Mouse (Mus musculus): ENCODE data around the gene Ralgds. TPM values are rescaled to one million over a fixed set of nuclear protein-coding genes. Genes with fewer than 3 reads are reported as not detected.

Ralgds gene
- polyA plus RNA-seq, 2 experiments, result 61.6 to 86.6 TPM

DNA sequence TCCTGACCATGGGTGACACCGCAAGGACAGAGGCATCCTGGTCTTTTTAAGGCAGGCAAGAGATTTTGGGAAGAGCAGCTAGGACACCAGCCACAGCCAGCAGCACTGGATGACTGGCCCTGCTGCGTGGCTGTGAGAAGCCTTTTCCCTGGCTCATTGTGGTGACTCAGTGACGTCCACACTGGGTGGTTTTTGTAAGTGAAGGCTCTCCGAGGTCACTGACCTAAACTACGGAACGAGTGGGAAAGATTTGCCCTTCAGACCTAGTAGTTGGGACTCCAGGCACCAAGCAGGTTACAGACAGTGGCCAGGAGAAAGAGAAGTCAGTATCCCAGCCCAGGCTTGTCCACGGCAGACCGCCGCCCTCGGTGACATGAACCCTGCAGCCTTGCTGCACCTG is 11.5 kb downstream of the Ralgds start:
- TF ChIP-seq POLR2A (IDR thresholded peaks at IDR 0.05; ENCODE audit: borderline replicate concordance, extremely low read depth, insufficient read depth, insufficient read length), result no peak
- DNase-seq (ENCODE audit: low spot score) (no peak), ATAC-seq (ENCODE audit: low FRiP score, low read depth) (no peak)
- 84% methylated on average over 10 of the region's 10 CpGs for WGBS
- no peaks in the 10 kb centered on the region for H3K9me3 ChIP-seq (ENCODE audit: control insufficient read depth, low read length)
- H3K4me2 ChIP-seq (replicated peaks; ENCODE audit: low read depth, low read length, severe bottlenecking), result no peak overlapping the region
- no peaks in the 10 kb centered on the region for H3K27me3 ChIP-seq (ENCODE audit: control insufficient read depth, insufficient read depth, low read length)
- H3K4me3 ChIP-seq (replicated peaks; ENCODE audit: low read length), result no peak overlapping the region
- H3K27ac ChIP-seq (replicated peaks; ENCODE audit: low read depth, low read length), result no peak overlapping the region
- no peaks in the 10 kb centered on the region for H3K36me3 ChIP-seq (ENCODE audit: control insufficient read depth, insufficient read depth, low read length)
- H3K4me1 ChIP-seq (ENCODE audit: control insufficient read depth, insufficient read depth, low read length), result peaks cover 39% of the 10 kb centered on the region
- no peak overlapping the region for H3K9ac ChIP-seq (ENCODE audit: low read depth, low read length, severe bottlenecking)

- Histone ChIP-seq H3K9me3 (ENCODE audit: control insufficient read depth, low read length) (no peaks in the 10 kb centered on the region), H3K27me3 (ENCODE audit: control insufficient read depth, insufficient read depth, low read length) (no peaks in the 10 kb centered on the region), H3K9ac (ENCODE audit: low read depth, low read length, severe bottlenecking) (no peak overlapping the region), H3K27ac (replicated peaks; ENCODE audit: low read depth, low read length) (peak overlapping the region; percentile 58), H3K4me1 (ENCODE audit: control insufficient read depth, insufficient read depth, low read length) (peaks cover 49% of the 10 kb centered on the region), H3K4me3 (replicated peaks; ENCODE audit: low read length) (no peak overlapping the region), H3K36me3 (ENCODE audit: control insufficient read depth, insufficient read depth, low read length) (no peaks in the 10 kb centered on the region), H3K4me2 (replicated peaks; ENCODE audit: low read depth, low read length, severe bottlenecking) (no peak overlapping the region)
- no peak for DNase-seq (ENCODE audit: low spot score)
- 25% methylated on average over 11 of the region's 11 CpGs for WGBS
- peak; percentile 55 for ATAC-seq (ENCODE audit: low FRiP score, low read depth)
- TF ChIP-seq POLR2A (IDR thresholded peaks at IDR 0.05; ENCODE audit: borderline replicate concordance, extremely low read depth, insufficient read depth, insufficient read length), result no peak
Measured at GRCm38 (mm10) chr2:28525219-28525942, 12.5 kb downstream of the Ralgds start.

DNA sequence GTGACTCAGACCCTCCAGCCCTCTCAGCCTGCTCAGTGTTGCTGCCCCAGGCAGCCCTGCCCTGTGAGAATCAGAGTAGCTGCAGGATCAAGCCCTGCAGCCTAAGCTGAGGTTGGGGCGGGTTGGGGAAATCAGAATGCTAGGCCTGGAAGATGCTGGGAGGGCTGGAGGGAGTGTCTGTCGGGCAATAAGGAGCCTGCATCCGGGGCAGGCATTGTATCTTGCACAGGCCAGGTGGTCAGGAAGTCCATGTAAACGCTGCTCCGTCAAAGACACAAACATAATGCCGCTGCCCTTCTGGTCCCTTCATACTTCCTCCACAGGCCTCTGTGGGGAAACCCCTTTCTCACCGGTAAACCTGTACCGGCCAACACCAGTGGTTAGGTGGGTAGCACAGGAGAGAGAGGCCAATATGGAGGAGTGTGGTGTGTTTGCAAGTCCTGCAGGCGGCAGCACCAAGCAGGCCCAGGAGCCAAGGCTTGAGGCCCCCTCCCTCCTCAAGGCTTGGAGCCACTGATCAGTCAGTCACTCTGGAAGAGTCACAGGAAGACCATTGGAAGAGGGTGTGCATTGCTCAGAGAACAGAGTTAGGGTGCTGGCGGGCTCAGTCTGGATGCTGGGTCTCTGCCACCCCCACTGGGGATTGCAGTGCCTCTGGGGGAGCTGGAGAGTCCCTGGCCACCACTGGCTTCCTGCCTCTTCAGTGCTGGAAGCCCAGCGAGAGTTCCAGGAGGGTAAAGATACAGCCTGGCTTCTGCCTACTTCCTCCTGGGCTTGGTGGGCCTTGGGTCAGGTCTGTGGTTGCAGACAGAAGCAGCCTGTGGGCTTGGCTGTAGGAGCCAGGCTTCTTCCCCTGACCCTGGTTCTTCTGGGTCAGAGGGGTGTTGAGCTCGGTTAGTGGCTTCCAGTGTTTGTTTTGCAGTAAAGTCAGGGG is 13.3 kb downstream of the Ralgds start:
- Histone ChIP-seq H3K27me3 (ENCODE audit: control insufficient read depth, insufficient read depth, low read length) (no peaks in the 10 kb centered on the region), H3K36me3 (ENCODE audit: control insufficient read depth, insufficient read depth, low read length) (no peaks in the 10 kb centered on the region), H3K4me1 (ENCODE audit: control insufficient read depth, insufficient read depth, low read length) (peaks cover 55% of the 10 kb centered on the region), H3K4me3 (replicated peaks; ENCODE audit: low read length) (no peak overlapping the region), H3K4me2 (replicated peaks; ENCODE audit: low read depth, low read length, severe bottlenecking) (no peak overlapping the region), H3K9ac (ENCODE audit: low read depth, low read length, severe bottlenecking) (no peak overlapping the region), H3K27ac (replicated peaks; ENCODE audit: low read depth, low read length) (peak overlapping the region; percentile 58), H3K9me3 (ENCODE audit: control insufficient read depth, low read length) (no peaks in the 10 kb centered on the region)
- DNase-seq (ENCODE audit: low spot score) (no peak), ATAC-seq (ENCODE audit: low FRiP score, low read depth) (no peak)
- 48% methylated on average over 12 of the region's 12 CpGs for WGBS
- TF ChIP-seq POLR2A (IDR thresholded peaks at IDR 0.05; ENCODE audit: borderline replicate concordance, extremely low read depth, insufficient read depth, insufficient read length), result no peak

- TF ChIP-seq POLR2A (IDR thresholded peaks at IDR 0.05; ENCODE audit: borderline replicate concordance, extremely low read depth, insufficient read depth, insufficient read length), result no peak
- Histone ChIP-seq H3K4me2 (replicated peaks; ENCODE audit: low read depth, low read length, severe bottlenecking) (no peak overlapping the region), H3K4me3 (replicated peaks; ENCODE audit: low read length) (no peak overlapping the region), H3K36me3 (ENCODE audit: control insufficient read depth, insufficient read depth, low read length) (no peaks in the 10 kb centered on the region), H3K9me3 (ENCODE audit: control insufficient read depth, low read length) (no peaks in the 10 kb centered on the region), H3K27ac (replicated peaks; ENCODE audit: low read depth, low read length) (no peak overlapping the region), H3K4me1 (ENCODE audit: control insufficient read depth, insufficient read depth, low read length) (peaks cover 53% of the 10 kb centered on the region), H3K9ac (ENCODE audit: low read depth, low read length, severe bottlenecking) (no peak overlapping the region), H3K27me3 (ENCODE audit: control insufficient read depth, insufficient read depth, low read length) (no peaks in the 10 kb centered on the region)
- no peak for DNase-seq (ENCODE audit: low spot score)
- WGBS, result 89% methylated on average over 20 of the region's 20 CpGs
- no peak for ATAC-seq (ENCODE audit: low FRiP score, low read depth)
Measured at GRCm38 (mm10) chr2:28527436-28528353, 14.8 kb downstream of the Ralgds start.

- 79% methylated on average over 7 of the region's 7 CpGs for WGBS
- Histone ChIP-seq H3K4me2 (replicated peaks; ENCODE audit: low read depth, low read length, severe bottlenecking) (no peak overlapping the region), H3K9me3 (ENCODE audit: control insufficient read depth, low read length) (no peaks in the 10 kb centered on the region), H3K9ac (ENCODE audit: low read depth, low read length, severe bottlenecking) (no peak overlapping the region), H3K4me1 (ENCODE audit: control insufficient read depth, insufficient read depth, low read length) (peaks cover 56% of the 10 kb centered on the region), H3K4me3 (replicated peaks; ENCODE audit: low read length) (no peak overlapping the region), H3K27ac (replicated peaks; ENCODE audit: low read depth, low read length) (no peak overlapping the region), H3K36me3 (ENCODE audit: control insufficient read depth, insufficient read depth, low read length) (no peaks in the 10 kb centered on the region), H3K27me3 (ENCODE audit: control insufficient read depth, insufficient read depth, low read length) (no peaks in the 10 kb centered on the region)
- DNase-seq (ENCODE audit: low spot score) (no peak), ATAC-seq (ENCODE audit: low FRiP score, low read depth) (no peak)
- TF ChIP-seq POLR2A (IDR thresholded peaks at IDR 0.05; ENCODE audit: borderline replicate concordance, extremely low read depth, insufficient read depth, insufficient read length), result no peak
Measured at GRCm38 (mm10) chr2:28528354-28528730, 15.4 kb downstream of the Ralgds start.

Data from limb, embryonic 14.5 days (tissue).